Mouse (Mus musculus): ENCODE measurements around the gene Gm19345. TPM values are rescaled to one million over a fixed set of nuclear protein-coding genes. Genes with fewer than 3 reads are reported as not detected.

Gene Gm19345
- total RNA-seq, 2 experiments from 2014 or later = 3.0 to 4.1 TPM

GRCm38 (mm10) chr7:19823256-19824181 lies 28.3 kb upstream of the Gm19345 start:
- DNase-seq (ENCODE audit: low spot score in 2 of 2) = no peak
- intact Hi-C loops (cut with DNase I) = no loop called here

DNA sequence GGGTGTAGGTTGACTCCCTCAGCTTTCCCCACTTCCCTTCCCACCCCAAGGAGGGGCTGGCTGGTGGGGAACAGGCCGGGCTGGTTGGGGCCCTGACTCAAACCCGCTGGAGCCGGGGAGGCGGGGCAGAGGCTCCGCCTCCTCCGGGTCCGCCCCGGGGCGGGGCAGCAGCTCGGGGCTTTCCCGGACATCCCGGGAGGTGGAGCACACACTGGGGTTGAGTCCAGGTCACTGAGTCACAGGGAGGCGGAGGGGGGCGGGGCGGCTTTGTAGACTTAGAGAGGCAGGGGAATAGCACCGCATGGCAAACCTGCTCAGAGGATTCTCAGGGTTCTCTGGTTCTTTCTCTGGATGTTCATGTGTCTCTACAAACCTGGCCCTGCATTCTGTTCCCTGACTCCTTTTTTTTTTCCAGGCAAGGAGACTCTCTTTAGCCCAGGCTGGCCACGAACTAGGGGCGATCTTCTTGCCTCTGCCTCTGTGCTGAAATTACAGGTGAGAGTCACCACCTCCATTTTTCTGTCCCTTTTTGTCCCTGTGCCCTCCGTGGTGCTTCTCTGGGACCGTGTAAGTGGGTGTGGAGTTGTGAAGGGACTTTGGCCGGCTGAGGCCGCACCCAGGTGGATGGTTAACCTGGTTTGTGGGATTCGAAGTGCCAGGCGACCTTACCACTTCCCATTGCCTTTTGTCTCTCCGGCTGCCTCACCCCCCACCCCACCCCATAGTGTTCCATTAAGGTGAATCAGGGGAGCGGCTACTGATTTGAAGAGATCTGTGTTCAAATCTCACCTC lies 27.4 kb upstream of the Gm19345 start:
- intact Hi-C loops (cut with DNase I) = no loop called here
- DNase-seq (ENCODE audit: low spot score in 2 of 2) = no peak

DNA sequence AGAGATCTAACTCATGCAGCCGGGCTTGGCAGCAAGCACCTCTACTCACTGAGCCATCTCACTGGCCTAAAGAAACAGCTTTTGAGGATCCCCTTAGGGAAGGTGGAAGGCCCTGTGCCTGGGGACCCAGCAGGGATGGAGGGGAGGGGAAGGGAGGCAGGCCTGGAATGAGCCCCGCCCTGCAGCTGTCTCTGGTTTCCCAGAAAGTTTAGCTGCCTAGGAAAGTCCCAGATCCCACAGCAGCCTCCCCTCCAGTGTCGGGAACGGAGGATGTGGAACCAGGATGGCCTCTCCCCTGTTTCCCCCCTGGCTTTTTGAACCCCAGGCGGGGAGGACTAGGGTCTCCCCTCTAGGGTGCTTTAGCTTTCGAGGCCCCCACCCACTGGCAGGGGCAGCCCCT lies 25.0 kb upstream of the Gm19345 start:
- no peak for DNase-seq (ENCODE audit: low spot score in 2 of 2)
- intact Hi-C loops (cut with DNase I) = no loop called here

GRCm38 (mm10) chr7:19829694-19830093 lies 22.1 kb upstream of the Gm19345 start:
- DNase-seq (ENCODE audit: low spot score in 2 of 2) = no peak
- intact Hi-C loops (cut with DNase I) = no loop called here

GRCm38 (mm10) chr7:19830682-19831156 lies 21.1 kb upstream of the Gm19345 start:
- intact Hi-C loops (cut with DNase I) = no loop called here
- peak in 1 of 2 experiments; percentile 43 for DNase-seq (ENCODE audit: low spot score in 2 of 2)

GRCm38 (mm10) chr7:19831837-19832236 lies 20.0 kb upstream of the Gm19345 start:
- intact Hi-C loops (cut with DNase I) = no loop called here
- no peak for DNase-seq (ENCODE audit: low spot score in 2 of 2)

- intact Hi-C loops (cut with DNase I) = no loop called here
- no peak for DNase-seq (ENCODE audit: low spot score in 2 of 2)
These were observed 17.7 kb upstream of the Gm19345 start for GRCm38 (mm10) chr7:19834055-19834454.

DNA sequence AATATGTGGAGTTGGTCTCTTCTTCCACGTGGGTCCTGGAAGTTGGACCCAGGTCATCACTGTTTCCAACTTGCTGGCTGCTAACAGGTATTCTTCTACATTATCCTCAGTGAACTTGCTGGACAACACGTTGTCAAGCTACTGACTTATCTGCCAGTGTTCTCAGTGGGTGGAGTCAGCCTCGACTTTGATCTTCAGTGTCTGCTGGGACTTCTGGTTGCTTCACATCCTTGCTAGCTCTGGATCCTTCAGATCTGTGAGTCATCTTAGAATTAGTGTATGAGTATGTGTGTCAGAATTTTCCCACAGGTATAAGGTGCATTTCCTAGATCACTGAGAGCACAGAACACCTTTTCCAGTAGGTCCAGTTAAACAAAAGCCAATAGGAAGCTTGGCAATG lies 15.0 kb upstream of the Gm19345 start:
- intact Hi-C loops (cut with DNase I) = no loop called here
- no peak for DNase-seq (ENCODE audit: low spot score in 2 of 2)

- intact Hi-C loops (cut with DNase I) = no loop called here
- no peak for DNase-seq (ENCODE audit: low spot score in 2 of 2)
These were observed 11.4 kb upstream of the Gm19345 start for GRCm38 (mm10) chr7:19840371-19840770.

DNA sequence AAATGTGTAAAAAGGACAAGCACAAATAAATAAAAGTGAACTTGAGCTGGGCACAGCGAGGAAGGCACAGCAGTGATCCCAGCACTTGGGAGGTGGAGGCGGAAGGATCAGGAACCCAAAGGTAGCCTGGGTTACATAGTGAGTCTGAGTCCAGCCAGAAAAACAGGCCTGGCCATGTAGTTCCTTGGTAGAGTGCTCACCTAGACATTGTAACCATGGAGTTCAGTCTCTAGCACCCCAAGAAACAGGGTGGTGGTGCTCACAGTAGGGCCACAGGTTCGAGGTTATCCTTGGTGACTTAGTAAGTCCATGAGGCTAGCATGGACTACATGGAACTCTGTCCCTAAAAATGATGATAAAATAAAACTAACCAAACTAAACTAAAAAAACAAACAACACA lies 10.9 kb upstream of the Gm19345 start:
- DNase-seq (ENCODE audit: low spot score in 2 of 2) = no peak
- intact Hi-C loops (cut with DNase I) = no loop called here

GRCm38 (mm10) chr7:19841686-19842413 lies 10.0 kb upstream of the Gm19345 start:
- no peak for DNase-seq (ENCODE audit: low spot score in 2 of 2)
- intact Hi-C loops (cut with DNase I) = no loop called here

DNA sequence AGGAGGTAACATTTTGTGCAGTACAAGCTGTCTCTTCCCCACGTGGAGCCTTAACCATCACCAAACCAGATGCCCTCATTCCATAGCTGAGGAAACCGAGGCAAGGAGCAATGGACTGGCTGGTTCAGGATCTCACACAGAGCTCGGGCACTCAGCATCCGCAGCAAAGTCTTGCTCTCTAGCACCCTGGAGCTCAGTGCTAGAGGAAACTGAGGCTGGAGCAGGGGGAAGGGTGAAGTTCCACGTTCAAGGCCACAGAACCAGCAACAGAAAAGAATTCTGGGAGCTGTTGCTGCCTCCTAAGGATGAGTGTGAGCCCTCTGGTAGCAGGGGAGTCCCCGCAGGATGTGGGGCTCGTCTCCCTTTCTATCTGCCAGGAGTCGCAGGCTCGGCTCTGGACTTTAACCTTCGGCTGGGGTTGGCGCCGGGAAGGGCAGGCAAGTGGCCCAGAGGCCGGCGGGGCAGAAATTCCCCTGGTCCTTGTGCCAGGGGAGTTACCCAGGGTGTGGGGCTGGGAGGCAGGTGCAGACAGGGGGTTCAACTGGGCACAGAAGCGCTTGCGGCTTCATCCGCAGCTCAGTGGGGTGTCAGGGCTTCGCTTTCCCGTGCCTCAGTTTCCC lies 8.8 kb upstream of the Gm19345 start:
- intact Hi-C loops (cut with DNase I) = loop anchor here (1.0 kb wide), 1 partner anchor 40 kb away; no protein-coding TSS in a partner anchor
- no peak for DNase-seq (ENCODE audit: low spot score in 2 of 2)

DNA sequence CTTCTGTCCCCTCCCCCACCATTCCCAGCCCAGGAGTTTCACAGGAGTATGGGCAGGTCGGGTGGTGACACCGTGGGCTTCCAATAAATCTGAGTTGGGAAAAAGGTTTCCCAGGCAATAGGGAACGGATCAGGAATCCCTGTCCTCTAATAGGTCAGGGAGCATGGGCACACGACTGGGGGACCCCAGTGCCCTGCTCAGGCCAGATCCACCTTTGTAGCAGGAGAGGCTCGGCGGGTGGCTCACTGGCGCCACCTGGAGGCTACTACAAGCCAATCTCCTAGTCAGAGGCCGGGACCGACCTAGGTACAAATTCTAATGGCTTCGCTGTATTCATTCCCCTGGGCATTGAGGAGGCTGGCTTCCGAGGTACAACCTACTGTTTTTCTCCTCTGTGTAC lies 8.2 kb upstream of the Gm19345 start:
- intact Hi-C loops (cut with DNase I) = loop anchor here (1.0 kb wide), 1 partner anchor 40 kb away; no protein-coding TSS in a partner anchor
- peak; percentile 41 to 64 for DNase-seq (ENCODE audit: low spot score in 2 of 2)

DNA sequence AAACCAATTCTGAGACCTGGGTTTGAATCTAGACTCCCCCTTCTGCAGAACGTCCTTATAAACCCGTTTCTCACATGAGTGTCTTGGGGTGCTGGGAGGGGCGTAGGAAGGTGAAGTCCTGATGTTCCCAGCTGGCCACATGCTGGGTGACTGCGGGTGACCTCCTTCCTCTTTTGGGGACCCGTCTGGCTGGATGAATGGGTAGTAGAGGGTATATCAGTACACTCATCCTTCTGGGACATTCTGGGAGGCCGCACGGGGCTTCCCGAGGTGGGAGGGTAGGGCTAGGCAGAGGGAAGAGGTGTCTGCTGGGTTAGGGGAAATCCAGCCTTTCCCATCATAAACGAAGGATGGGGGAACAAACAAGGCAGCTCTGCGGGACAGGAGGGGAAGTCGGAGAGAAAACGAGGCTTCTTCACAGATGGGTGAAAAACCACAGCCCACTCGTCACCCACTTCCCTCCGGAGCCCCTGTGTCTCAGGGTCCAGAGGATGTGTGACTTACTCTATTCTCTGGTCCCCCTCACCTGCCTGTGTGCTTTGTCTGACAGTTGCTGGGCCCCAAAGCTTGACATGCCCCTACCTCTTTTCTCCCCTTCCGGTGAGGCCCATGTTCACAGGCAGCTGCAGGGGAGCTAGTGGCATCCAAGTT lies 7.2 kb upstream of the Gm19345 start:
- intact Hi-C loops (cut with DNase I) = no loop called here

GRCm38 (mm10) chr7:19853526-19853925 lies 1.7 kb downstream of the Gm19345 start:
- DNase-seq (ENCODE audit: low spot score in 2 of 2) = no peak
- intact Hi-C loops (cut with DNase I) = no loop called here

More for the DNA sequence above, 7.2 kb upstream of the Gm19345 start:
- no peak for DNase-seq (ENCODE audit: low spot score in 2 of 2)

GRCm38 (mm10) chr7:19855663-19856062 lies 3.9 kb downstream of the Gm19345 start:
- DNase-seq (ENCODE audit: low spot score in 2 of 2) = no peak

DNA sequence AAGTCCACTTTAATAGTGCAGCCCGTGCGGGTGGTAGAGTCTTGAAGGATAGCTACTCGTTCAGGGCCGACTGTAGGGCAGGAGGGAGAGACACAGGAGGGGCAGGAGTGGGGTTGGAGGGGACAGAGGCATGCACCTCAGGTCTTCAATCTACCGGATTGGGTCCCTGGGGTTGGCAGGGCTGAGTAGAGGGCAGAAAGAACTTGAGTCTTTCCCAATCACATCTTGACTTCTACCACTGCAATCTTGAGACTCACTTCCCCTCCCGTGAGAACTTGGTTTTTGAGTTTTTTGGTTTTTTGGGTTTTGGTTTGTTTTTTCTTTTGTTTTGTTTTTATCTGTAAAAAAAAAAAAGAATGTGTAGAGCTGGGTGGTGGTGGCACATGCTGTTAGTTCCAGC lies 4.5 kb downstream of the Gm19345 start:
- DNase-seq (ENCODE audit: low spot score in 2 of 2) = no peak
- intact Hi-C loops (cut with DNase I) = no loop called here

More at GRCm38 (mm10) chr7:19855663-19856062, 3.9 kb downstream of the Gm19345 start:
- intact Hi-C loops (cut with DNase I) = no loop called here

DNA sequence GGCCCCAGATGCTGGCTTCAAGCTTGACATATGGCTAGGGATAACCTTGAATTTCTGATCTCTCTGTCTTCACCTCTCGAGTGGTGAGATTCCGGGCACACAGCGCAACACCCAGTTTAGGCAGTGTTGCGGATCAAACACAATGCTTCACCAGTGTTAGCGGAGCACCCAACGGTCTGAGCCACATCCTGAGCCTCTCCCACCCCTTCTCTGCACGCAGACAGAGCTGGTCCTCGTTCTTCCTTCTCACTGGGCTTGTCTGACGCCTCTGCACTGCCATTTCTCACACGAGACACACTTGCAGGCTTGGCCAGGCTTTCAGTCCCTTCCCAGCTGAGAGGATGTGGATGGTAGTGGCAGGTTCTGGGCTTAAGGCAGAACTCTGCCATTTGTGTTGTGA lies 7.9 kb downstream of the Gm19345 start:
- intact Hi-C loops (cut with DNase I) = no loop called here
- DNase-seq (ENCODE audit: low spot score in 2 of 2) = no peak

GRCm38 (mm10) chr7:19861199-19861598 lies 9.4 kb downstream of the Gm19345 start, which contains the start of gene Ceacam16:
Ceacam16 (minus strand) TSS chr7:19861299.
- no peak for DNase-seq (ENCODE audit: low spot score in 2 of 2)
- intact Hi-C loops (cut with DNase I) = no loop called here
